Mouse (Mus musculus) forelimb bud, embryonic 11.5 days (tissue): ENCODE measurements at regions not wholly inside any gene's neighbourhood (a gene's known extent, or its start where the extent isn't known, plus 50 kb on each side); places are given as distances from the start of the nearest gene placed in this dataset.
A peak's percentile ranks its signal among the peaks of the same experiment; 100 is the strongest.

Experiments
- DNase-seq: peaks from one replicate; pipeline ENCODE4 v3.0.0-alpha.2; 2012; ENCODE audit warnings: low read depth, low spot score

DNA sequence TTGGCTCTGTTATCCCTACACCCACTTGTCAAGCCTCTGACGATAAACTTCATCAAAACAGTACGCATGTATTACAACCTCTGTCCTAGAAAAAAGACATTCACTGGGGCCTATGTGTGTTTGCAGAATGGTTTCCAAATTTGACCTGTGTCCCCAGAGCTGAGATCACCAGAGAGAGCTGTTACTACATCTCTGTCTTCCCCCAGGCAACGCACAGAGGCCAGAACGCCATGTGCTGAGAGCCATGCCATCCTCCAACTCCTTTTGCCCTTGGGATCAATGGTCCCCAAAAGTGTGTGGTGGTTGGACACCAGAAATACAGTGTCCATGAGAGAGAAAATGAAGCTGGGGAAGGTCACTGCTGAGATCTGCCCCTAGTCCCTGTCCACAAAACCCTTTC, 137.1 kb downstream of the Tomm20 start:
- DNase-seq, result no peak

DNA sequence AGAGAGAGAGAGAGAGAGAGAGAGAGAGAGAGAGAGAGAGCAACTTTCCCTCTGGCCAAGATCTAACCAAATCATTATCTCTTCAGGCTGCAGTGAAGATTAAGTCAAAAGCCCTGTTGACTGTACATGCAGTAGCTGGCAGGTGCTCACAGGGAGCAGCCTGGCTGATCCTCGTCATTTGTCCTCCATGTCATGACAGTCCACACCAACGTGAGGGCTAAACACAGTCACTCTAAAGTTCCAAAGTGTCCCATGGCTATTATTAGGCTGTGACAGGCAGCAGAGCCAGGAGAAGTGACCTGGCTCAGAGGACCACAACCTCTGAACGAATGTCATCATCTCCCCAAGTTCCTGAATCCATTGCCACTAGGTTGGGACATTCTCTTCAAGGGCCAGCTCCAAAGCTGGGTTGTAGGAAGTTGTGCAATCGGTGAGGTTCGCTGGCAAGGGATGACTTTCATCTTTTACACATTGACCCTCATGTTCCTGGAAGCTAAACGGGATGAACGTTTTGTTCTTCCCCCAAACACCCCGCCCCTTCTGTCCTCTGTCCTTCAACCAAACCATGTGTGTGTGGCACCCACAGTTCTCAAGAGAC, 138.4 kb downstream of the Tomm20 start:
- no peak for DNase-seq

DNA sequence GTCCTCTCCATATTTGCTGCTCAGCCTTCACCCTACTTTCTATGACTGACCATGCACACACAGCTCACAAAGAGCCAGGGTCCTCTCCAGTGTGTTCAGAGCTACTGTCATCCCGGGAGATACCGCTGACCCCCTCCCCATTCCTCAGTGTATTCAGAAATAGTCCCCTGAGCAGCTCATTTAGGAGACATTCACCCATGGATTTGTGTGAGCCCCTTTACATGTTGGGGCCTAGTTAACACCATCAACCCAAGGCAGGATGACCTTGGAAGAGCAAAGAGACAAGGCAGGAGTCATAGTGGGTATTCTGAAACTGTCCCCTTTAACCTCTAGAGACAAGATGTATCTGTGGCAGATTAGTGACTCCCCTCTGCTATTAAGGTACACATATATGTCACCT, 139.1 kb downstream of the Tomm20 start:
- no peak for DNase-seq

DNA sequence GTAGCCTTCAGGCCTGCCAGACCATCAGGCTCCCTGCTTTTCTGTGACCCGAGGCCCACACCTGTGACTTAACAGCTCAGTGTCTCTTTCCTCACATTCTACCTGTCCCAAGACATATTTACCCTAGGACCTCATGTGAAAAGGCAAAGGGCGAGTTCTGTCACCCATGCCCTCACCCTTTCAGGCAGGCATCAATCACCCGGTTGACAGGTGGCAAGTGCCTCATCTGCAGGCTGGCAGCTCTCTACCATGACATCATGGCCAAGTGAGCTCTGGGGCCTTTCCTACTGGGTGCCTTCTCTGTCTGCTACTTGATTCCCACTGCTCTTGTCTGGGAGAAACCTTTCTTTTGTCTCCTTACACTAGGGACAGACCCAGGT, 139.5 kb downstream of the Tomm20 start:
- no peak for DNase-seq

DNA sequence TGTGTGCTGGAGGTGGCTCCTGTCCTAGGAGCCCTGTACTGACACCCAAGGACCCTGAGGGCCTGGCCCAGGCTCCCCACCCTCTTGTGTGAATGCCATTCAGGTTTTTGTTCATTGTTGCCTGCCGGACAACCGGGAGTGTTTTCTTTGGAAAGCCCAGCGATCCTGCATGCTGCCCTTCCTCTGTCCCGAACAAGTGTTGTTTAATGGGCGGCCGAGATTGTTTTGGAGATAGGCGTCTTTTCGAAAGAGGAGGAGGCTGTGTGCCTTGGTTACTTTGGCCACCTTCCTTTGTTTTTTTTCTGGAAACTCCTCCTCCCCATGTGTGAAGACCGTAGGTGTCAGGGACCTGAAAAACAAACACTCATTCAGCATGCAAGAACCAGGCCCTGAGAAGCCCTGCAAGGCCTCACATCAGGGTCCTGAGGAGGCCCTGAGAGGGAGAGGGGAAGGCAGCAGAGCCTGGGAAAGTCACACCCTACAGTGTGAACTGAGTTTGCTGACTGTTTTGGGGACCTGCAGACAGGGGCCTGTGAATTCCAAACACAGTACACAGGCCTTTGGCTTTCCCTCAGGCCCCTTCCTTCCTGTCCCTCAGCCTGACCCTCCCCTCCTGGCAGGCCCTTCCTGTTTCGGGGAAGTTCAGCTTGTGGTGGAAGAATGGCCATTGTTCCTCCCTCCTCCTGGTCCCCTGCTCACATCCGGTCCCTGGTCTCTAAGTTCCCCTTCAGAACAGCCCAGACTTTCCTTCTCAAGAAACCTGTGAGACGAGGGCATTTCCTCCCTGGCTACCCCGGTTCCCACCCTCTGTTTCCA, 140.1 kb downstream of the Tomm20 start:
- DNase-seq, result peak; percentile 35

DNA sequence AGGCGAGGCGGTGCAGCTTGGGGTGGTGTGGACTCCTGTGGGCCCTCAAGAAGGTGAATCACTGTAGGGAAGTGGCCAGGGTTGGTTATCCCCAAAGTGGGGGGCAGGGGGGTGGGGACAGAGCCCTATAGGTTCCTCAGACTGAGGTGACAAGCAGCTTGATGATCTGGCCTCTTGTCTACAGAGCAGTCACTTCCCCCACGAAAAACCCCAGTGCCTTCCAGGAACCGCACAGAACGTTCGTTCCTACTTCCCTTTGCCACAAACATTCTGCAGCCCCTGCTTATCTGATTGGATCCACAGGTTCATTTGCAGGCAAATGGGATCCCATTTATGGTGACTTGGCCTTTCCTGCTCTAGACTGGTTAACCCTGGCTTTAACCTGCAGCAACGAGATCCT, 141.5 kb downstream of the Tomm20 start:
- DNase-seq, result no peak

DNA sequence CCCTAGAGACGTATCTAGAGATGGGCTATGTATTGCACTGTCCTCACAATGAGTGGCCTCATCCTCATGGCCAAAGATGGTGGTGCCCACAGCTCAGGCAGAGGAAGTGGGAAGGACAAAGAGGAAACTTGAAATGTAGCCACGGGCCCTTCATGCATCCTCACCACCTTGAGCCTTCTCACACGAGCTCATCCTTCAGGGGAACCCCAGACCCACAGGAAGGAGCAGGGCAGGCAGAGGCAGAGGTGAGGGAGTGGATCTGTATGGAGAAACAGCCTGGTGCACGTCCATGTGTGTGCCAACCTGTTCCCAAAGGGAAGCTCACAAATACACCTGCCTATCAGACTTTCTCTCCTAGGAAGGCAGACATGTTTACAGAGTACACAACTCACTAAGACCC, 143.0 kb downstream of the Tomm20 start:
- no peak for DNase-seq

DNA sequence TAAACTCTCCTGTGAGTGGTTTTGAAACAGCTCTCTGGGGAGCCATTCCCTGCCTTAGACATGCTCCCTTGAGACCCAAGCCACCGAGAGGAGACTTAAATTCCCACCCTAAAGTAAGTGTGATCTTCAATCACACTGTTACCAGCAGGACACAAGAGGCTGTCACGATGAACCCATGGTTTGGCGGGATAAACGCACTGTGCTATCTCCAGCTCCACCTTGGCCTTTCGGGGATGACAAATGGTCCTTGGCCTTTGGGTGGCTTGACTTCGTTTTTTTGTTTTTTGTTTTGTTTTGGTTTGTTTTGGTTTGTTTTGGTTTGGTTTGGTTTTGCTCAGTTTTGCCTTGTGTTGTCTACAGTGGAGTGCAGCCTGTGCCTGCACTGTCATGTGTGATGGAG, 144.7 kb downstream of the Tomm20 start:
- no peak for DNase-seq

DNA sequence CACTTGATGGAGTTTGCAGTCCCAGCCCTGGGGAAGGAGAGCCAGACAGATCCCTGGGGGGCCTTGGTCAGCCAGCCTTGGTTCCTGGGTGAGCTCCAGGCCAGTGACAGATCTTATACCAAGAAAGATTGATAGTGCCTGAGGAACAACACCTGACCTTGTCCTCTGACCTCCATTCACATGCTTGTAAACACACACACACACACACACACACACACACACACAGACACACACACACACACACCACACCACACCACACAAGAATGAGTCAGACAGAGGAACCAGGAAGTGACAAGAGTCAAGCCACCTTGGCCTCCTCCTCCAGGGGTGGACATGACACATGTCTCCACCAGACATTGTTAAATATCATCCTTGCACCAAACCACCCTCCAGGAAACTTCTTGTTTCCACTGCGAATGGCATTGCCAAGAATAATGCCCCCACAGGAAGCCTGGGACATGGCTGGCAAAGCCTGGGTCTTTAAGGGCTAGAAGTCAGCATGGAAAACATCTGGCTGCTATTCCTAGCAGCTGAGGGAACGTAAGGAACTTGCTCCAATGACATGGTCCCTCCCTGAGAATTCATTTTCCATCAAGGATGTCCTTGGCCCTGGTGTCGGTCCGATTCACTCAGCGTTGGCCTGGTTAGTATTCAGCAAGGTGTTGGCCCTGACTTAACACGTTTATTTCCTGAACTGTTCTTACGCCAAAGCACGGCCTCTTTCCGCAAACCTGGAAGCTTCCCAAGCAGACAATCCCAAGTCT, 147.9 kb downstream of the Tomm20 start:
- no peak for DNase-seq

DNA sequence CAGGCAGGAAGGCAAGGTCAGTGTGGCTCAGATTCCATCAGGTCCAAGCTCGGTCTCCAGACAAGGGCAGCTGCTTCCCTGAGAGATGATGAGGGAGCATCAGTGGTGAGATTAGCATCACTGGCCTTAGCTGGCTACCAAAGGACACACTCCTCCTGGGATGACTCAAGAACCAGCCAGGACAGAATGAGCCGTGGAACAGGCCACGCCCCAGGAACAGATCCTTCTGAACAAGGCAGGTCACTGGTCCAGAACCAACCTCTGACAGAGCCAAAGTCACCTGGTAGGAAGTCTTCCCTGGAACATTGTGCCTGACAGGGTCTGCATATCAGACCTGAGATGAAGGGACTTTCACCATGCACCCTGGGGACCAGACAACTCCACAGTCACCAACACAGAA, 152.0 kb downstream of the Tomm20 start:
- no peak for DNase-seq

DNA sequence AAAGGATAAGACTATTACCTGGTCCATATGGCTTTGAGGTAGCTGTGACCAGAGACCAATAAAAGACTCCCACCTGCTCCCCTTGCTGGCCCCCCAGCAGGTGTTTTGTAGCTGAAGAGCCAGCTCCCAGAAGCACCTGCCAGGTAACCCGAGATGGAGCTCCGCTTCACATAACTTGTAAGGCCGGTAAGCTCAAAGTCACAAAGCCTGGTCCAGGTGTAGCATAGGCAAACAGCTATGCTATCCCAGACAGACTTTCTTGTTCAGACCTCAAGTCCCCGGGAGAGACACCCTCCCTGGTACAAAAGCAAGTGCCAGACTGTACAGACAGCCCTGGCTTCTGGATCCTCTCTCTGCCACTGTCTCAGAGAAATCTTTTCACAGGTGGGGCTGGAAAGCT, 154.6 kb downstream of the Tomm20 start:
- DNase-seq, result no peak

DNA sequence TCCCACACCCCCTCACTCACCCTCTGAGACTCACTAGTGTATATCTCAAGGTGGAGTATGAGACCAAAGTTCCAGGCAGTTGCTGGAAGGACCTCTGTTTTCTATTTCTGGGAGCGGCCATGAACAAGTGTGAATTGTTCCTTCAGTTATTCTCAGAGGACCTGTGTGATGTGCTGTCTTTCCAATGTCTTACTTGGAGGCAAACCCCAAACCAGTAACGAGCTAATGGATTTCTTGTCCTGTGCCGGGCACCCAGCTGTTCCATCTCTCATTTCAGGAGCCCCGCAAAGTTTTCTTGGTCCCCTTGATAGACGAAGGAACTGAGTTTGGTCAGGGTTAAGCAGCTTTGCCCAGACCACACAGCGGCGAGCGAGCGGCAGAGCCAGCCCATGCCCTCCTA, 155.4 kb downstream of the Tomm20 start:
- DNase-seq, result no peak

DNA sequence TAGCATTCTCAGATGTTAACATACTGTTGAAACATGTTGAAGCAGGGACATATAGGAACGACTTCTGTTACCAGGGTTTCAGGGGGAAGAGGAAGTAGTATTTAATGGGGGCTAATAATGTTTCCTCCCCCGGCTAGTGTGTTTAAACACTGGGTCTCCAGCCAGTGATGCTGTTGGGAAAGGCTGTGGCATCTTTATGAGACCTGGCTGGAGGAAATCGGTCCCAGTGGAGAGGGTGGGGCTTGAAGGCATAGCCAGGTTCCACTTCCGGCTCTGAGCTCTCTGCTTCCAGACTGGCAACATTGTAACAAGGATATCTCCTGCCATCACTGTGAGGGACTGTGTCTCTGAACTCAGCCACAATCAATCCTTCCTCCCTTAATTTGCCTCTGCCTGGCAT, 156.6 kb downstream of the Tomm20 start:
- DNase-seq, result peak; percentile 23

DNA sequence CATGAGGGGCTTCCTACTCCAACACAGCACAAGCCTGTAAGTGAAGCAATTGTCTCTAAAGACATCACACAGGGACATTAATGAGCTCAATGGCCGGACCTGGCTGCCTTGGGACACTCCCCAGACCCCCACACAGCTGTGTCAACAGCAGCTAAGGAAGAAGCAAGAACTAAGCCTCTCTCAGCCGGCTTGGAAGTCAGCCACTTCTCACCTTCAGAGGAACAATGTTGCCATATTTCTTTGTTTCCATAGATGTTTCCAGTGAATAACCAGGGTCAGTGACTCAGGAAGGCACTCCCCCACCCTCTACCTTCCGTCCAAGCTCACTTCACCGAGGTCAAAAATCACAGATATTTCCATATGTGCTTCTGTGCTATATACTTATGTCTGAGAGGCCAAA, 157.0 kb downstream of the Tomm20 start:
- no peak for DNase-seq

DNA sequence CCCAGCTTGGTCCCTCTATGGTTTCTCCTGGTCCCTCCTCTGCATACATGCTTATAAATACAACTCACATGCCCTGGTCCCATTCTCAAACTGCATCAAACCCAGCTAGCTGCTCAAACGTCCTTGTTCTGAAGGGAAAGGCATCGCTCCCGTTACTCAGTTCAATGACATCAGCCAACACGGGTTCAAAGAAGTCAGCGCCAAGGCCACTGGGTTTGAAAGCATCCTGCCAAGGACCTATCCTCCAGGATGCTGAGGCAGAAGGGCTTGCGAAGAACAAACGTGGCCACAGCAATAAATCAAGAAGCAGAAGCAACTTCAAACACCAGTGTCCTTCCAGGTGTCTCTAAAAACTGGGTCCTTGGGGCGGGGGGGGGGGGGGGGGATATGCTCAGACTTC, 158.2 kb downstream of the Tomm20 start:
- no peak for DNase-seq

DNA sequence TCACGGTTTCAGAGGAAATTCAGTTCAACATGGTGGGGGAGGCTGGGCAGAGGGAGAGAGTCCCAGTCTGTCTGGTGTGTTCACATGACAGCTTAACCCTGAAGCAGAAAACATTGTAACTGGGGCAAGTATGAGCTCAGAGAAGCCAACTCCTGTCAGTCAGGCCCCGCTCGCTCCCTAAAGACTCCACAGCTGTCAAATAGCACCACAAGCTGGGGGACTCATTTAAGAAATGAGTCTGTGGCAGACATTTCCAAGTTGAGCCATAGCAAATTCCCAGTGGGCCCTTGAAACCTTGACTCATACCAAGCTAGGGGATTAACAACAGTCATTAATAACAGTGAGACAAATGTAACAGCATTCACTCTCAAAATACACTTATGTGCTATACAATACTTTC, 160.4 kb downstream of the Tomm20 start:
- DNase-seq, result no peak

DNA sequence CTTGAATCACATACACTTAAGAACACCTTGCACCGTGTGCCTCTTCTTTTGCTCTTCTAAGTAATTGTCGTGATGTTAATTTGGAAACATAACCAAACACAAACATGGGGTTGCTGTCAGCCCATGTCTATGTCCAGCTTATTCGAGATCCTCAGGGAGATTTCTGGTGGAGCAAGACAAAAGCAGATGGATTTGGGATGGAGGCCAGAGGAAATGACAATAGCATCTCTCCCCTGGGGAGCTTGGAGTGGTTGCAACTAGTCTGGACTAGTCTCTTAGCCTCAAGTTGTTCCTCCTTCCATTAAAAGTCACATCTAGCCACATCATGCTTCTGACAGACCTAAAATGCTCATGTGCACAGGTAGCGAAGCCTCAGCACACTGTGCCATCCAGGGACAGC, 161.0 kb downstream of the Tomm20 start:
- DNase-seq, result no peak

DNA sequence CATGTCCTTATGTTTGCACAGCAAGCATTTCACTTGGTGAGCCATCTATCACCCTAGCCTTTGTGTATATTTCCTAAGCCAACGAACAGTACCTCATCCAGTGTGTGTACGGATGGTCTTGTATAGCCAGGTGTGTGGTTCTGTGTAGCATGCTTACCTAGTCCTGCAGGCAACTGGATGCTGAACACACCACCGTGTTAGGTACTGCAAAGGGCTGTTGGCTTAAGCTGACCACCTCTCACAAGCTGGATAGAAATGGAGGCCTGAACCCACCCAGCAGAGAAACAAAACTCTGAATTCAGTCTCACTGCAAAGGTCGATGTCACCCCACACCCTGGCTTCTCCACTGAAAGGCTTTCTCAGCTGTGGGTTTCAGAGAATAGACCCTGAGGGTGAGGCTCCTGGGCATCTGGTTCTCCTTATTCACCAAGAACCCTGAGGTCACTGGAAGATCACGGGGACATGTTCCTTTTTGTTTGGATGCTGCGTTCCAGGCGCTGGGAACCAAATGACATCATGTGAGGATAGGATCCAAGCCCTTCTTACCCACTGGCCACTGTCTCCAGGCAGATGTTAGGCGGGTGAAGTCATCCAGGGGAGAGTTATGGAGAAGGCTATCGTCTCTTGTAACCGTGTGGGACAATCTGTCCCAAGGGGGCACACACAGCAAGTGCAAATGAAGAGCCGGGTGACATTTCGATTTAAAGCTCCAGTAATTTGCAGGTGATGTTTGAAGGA, 161.8 kb downstream of the Tomm20 start:
- DNase-seq, result no peak

DNA sequence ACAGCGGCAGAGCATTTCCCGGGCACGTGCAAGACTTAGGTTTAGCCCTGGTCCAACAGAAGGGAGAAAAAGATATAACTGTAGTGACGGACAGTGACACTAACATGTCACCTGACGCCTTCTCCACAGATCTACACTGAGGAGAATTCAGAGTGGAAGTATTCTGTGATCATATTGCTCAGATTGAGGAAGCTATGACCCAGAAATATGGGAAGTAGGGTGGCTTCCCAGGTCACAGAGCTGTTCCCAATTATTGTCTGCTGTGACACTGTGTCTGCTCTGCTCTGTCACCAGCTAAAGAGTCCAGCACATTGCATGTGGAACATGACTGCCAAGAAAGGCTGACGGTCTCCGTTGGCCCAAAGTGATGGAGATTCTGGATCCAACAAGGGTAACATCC, 167.0 kb downstream of the Tomm20 start:
- DNase-seq, result no peak

DNA sequence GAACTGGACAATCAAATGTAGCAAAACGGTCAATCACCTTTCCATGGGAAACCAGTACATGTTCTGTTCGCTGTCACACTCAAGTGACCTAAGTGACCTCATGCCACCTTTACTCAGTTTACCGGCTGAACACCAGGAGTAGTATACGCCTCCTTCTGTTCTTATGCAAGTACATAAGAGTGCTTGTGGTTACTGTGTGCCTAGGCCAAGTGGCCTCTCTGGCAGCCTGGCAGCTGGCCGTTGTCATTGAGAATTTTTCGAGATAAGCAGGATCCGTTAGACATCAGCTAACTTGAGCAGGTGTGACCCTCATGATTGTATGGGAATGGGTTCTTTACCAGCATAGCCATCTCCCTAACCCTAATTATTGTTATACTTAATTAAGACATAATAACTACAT, 167.5 kb downstream of the Tomm20 start:
- no peak for DNase-seq

DNA sequence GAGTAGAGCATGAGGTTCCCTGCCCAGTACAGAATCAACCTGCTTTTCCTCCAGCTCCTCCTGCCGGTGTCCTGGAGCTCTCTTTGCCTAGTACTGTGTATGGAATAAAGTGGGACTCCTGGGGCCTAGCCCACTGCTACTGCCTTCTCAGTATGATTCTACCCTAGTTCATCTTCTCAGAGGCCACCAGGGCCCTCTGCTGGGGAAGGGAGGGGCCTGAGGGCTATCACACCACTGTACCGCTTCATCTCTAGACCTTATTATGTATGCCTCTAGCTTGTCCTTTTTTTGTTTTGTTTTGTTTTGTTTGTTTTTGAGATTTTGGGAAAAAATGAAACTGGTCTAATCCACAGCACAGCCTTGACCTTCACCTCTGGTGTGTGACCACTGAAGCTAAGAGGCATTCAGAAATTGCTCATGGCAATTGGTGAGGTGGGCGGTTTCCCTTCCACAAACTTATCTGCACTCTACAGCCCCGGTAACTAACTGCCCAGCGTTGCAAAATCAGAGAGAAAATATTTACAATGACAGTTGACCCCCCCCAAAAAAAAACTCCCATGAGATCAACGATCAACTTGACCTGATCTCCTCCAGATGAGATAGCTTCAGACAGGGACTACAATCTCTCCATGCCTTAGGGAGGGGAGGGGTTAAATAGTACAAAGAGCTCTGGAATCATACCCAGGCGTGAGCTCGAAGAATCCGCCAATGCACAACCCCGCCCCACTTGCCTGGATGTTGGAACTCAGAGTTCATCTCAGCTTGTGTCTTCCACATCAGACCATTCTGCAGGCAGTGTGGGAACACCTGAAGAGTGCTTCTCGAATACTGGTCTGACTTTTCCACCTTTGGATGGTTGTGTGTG, 168.8 kb downstream of the Tomm20 start:
- DNase-seq, result no peak
